Mouse (Mus musculus): ENCODE results near the gene Raph1.

GRCm38 (mm10) chr1:60593101-60593500 is 26.2 kb upstream of the Raph1 start:
- TF ChIP-seq CTCF (IDR thresholded peaks at IDR 0.05) (no peak), EP300 (IDR thresholded peaks at IDR 0.05) (no peak)
